Mouse (Mus musculus): ENCODE data around the gene Washc3.

Gene Washc3

GRCm38 (mm10) chr10:88200951-88201638, at the start of gene Washc3:
TSS of gene Washc3 (plus strand) at chr10:88201093.
- DNase-seq (ENCODE audit: low read depth, low spot score) = peak; percentile 89

- DNase-seq (ENCODE audit: low read depth, low spot score) = no peak
Observed at GRCm38 (mm10) chr10:88151658-88152057, 49.2 kb upstream of the Washc3 start.

GRCm38 (mm10) chr10:88162096-88162495, 38.8 kb upstream of the Washc3 start:
- no peak for DNase-seq (ENCODE audit: low read depth, low spot score)

- no peak for DNase-seq (ENCODE audit: low read depth, low spot score)
Observed at GRCm38 (mm10) chr10:88162676-88163075, 38.2 kb upstream of the Washc3 start.

GRCm38 (mm10) chr10:88166158-88166557, 34.7 kb upstream of the Washc3 start:
- DNase-seq (ENCODE audit: low read depth, low spot score) = no peak

GRCm38 (mm10) chr10:88167438-88168077, 33.3 kb upstream of the Washc3 start:
- DNase-seq (ENCODE audit: low read depth, low spot score) = no peak

- no peak for DNase-seq (ENCODE audit: low read depth, low spot score)
Observed at GRCm38 (mm10) chr10:88200541-88200940, 352 bp upstream of the Washc3 start.

- no peak for DNase-seq (ENCODE audit: low read depth, low spot score)
Observed at GRCm38 (mm10) chr10:88201650-88202049, 757 bp downstream of the Washc3 start.

GRCm38 (mm10) chr10:88202581-88202980, 1.7 kb downstream of the Washc3 start:
- DNase-seq (ENCODE audit: low read depth, low spot score) = no peak

- no peak for DNase-seq (ENCODE audit: low read depth, low spot score)
Observed at GRCm38 (mm10) chr10:88203236-88203635, 2.3 kb downstream of the Washc3 start.

- no peak for DNase-seq (ENCODE audit: low read depth, low spot score)
Observed at GRCm38 (mm10) chr10:88212644-88213043, 11.8 kb downstream of the Washc3 start.

- no peak for DNase-seq (ENCODE audit: low read depth, low spot score)
Observed at GRCm38 (mm10) chr10:88214800-88215514, 14.1 kb downstream of the Washc3 start.

GRCm38 (mm10) chr10:88218161-88218560, 17.3 kb downstream of the Washc3 start:
- no peak for DNase-seq (ENCODE audit: low read depth, low spot score)

GRCm38 (mm10) chr10:88221718-88222117, 20.8 kb downstream of the Washc3 start:
- no peak for DNase-seq (ENCODE audit: low read depth, low spot score)

- DNase-seq (ENCODE audit: low read depth, low spot score) = no peak
Observed at GRCm38 (mm10) chr10:88225421-88225820, 24.5 kb downstream of the Washc3 start.

GRCm38 (mm10) chr10:88227962-88228361, 27.1 kb downstream of the Washc3 start:
- DNase-seq (ENCODE audit: low read depth, low spot score) = no peak

- DNase-seq (ENCODE audit: low read depth, low spot score) = no peak
Observed at GRCm38 (mm10) chr10:88228521-88229017, 27.7 kb downstream of the Washc3 start.

GRCm38 (mm10) chr10:88231671-88232070, 30.8 kb downstream of the Washc3 start:
- DNase-seq (ENCODE audit: low read depth, low spot score) = no peak

- DNase-seq (ENCODE audit: low read depth, low spot score) = no peak
Observed at GRCm38 (mm10) chr10:88232765-88233164, 31.9 kb downstream of the Washc3 start.

- DNase-seq (ENCODE audit: low read depth, low spot score) = no peak
Observed at GRCm38 (mm10) chr10:88244681-88245080, 43.8 kb downstream of the Washc3 start.

GRCm38 (mm10) chr10:88250300-88250699, 49.4 kb downstream of the Washc3 start:
- no peak for DNase-seq (ENCODE audit: low read depth, low spot score)

- no peak for DNase-seq (ENCODE audit: low read depth, low spot score)
Observed at GRCm38 (mm10) chr10:88252121-88252862, 51.4 kb downstream of the Washc3 start.
